10 mouse cellular contexts compared by ENCODE assay signal in genomic region chr2:43772640-43773039, GRCm38 (mm10). TPM values are rescaled to one million over a fixed set of nuclear protein-coding genes. Genes with fewer than 3 reads are reported as not detected.
DNase-seq lines count a peak whose midpoint lies in the region; ATAC-seq lines count a peak whose summit lies in the region.
"Had no signal": no experiment of that assay in that cellular context is flagged by ENCODE, and none has a peak within 500 bp of the region (broad histone marks: within the 10 kb centered on the region; RNA-seq: fewer than 3 reads in every experiment).

No protein-coding gene starts in this region.

- no peaks in the 10 kb centered on the region for H3K9me3 ChIP-seq in heart, embryonic 11.5 days (replicated peaks; ENCODE audit: control insufficient read depth, low read length)
- H3K9me3 ChIP-seq in midbrain, embryonic 15.5 days, result no peaks in the 10 kb centered on the region

- no peak overlapping the region for H3K4me2 ChIP-seq in heart, embryonic 11.5 days
- no peak overlapping the region for H3K4me2 ChIP-seq in midbrain, embryonic 15.5 days

- no peaks in the 10 kb centered on the region for H3K27me3 ChIP-seq in heart, embryonic 11.5 days (ENCODE audit: control insufficient read depth, insufficient read depth, low read length)
- no peaks in the 10 kb centered on the region for H3K27me3 ChIP-seq in midbrain, embryonic 15.5 days (replicated peaks)

- no peaks in the 10 kb centered on the region for H3K36me3 ChIP-seq in heart, embryonic 11.5 days (ENCODE audit: control insufficient read depth, insufficient read depth, low read length)
- no peaks in the 10 kb centered on the region for H3K36me3 ChIP-seq in midbrain, embryonic 15.5 days (replicated peaks)

- H3K4me1 ChIP-seq in heart, embryonic 11.5 days (ENCODE audit: control insufficient read depth, insufficient read depth, low read length), result no peaks in the 10 kb centered on the region
- no peaks in the 10 kb centered on the region for H3K4me1 ChIP-seq in brown adipose tissue, adult 24 weeks (ENCODE audit: control insufficient read depth, insufficient read depth, insufficient read length, low read length)
- H3K4me1 ChIP-seq in midbrain, embryonic 15.5 days, result no peaks in the 10 kb centered on the region

- no peak overlapping the region for H3K4me3 ChIP-seq in heart, embryonic 11.5 days (ENCODE audit: low read depth, low read length)
- no peak overlapping the region for H3K4me3 ChIP-seq in brown adipose tissue, adult 24 weeks (ENCODE audit: insufficient read depth, low read depth, low read length)
- H3K4me3 ChIP-seq in midbrain, embryonic 15.5 days, result no peak overlapping the region

- peak; percentile 91 for DNase-seq in heart, adult 11 months
- DNase-seq in A20 (ENCODE audit: low read depth, low spot score), result peak; percentile 68
- peak; percentile 49 to 60 for DNase-seq in lung, postnatal 4 days
- no peak for DNase-seq in cerebellum, adult 9-11 months
- DNase-seq in adrenal gland, postnatal 14 days, result no peak
- DNase-seq: cerebellum, postnatal 10 days; kidney, postnatal 10 days had no signal

- no peak overlapping the region for H3K9ac ChIP-seq in heart, embryonic 11.5 days (ENCODE audit: low read depth, low read length)
- H3K9ac ChIP-seq in midbrain, embryonic 15.5 days, result no peak overlapping the region

- 78% methylated on average over 5 of the region's 5 CpGs for WGBS in heart, embryonic 11.5 days (ENCODE audit: insufficient replicate concordance)
- WGBS in midbrain, embryonic 15.5 days, result 84% methylated on average over 5 of the region's 5 CpGs

- no peak overlapping the region for H3K27ac ChIP-seq in heart, embryonic 11.5 days (ENCODE audit: low read depth, low read length)
- H3K27ac ChIP-seq in brown adipose tissue, adult 24 weeks (replicated peaks; ENCODE audit: low read depth, low read length), result 0 out of 2 replicates have a peak overlapping the region, but pooled peaks have one; percentile 6
- H3K27ac ChIP-seq in midbrain, embryonic 15.5 days, result no peak overlapping the region

- no peak for ATAC-seq in heart, embryonic 11.5 days (replicated peaks; ENCODE audit: insufficient number of reproducible peaks, low FRiP score, low TSS enrichment)
- no peak for ATAC-seq in midbrain, embryonic 15.5 days (replicated peaks)

RNA-seq across cellular contexts. Expression of gene Arhgap15, which starts 24.0 kb away (rescaled TPM):
- polyA plus RNA-seq in heart, embryonic 11.5 days (2014; fragmentation: Nextera tagmentation; extraction: Ambion mirVana), result 0.43 and 0.51 TPM in 2 replicates
- 0.75 and 4.2 TPM in 2 replicates for polyA plus RNA-seq in brown adipose tissue, adult 24 weeks (2012; ENCODE audit: insufficient read depth, insufficient read length, missing spikeins)
- polyA plus RNA-seq in midbrain, embryonic 15.5 days (2015; fragmentation: Nextera tagmentation; extraction: Ambion mirVana), result 0.79 TPM in 2 replicates
- 1.5 and 10.7 TPM in 2 replicates for total RNA-seq in adrenal gland, postnatal 14 days (2021)

Comparison
In these comparisons a context has a peak if more than half of its experiments do, and no peak if none do; other contexts are left out.
1. DNase-seq: peak in heart, adult 11 months (single experiment), A20 (single experiment) and lung, postnatal 4 days (2 of 2); none in cerebellum, adult 9-11 months (single experiment) and adrenal gland, postnatal 14 days (single experiment).